Mouse (Mus musculus): ENCODE data around the gene Dpp6. TPM values are rescaled to one million over a fixed set of nuclear protein-coding genes. Genes with fewer than 3 reads are reported as not detected.

Gene Dpp6
- polyA plus RNA-seq, 1 experiment from 2014 or later, result 3.9 TPM

- H3K27ac ChIP-seq (replicated peaks), result no peak overlapping the region
- no peak for ATAC-seq (ENCODE audit: insufficient number of reproducible peaks, low FRiP score, low TSS enrichment, low read depth)
- H3K4me1 ChIP-seq, result no peaks in the 10 kb centered on the region
- no peaks in the 10 kb centered on the region for H3K9me3 ChIP-seq (replicated peaks)
- 65% methylated on average over 2 of the region's 2 CpGs for WGBS
- H3K4me2 ChIP-seq (replicated peaks), result no peak overlapping the region
- H3K36me3 ChIP-seq, result no peaks in the 10 kb centered on the region
- no peak overlapping the region for H3K4me3 ChIP-seq (replicated peaks)
- H3K27me3 ChIP-seq, result no peaks in the 10 kb centered on the region
- no peak overlapping the region for H3K9ac ChIP-seq
These were observed 902.3 kb downstream of the Dpp6 start for GRCm38 (mm10) chr5:27719311-27719710.

- no peaks in the 10 kb centered on the region for H3K36me3 ChIP-seq
- WGBS, result 30% methylated on average over 2 of the region's 2 CpGs
- H3K4me2 ChIP-seq (replicated peaks), result no peak overlapping the region
- H3K9ac ChIP-seq, result no peak overlapping the region
- H3K27ac ChIP-seq (replicated peaks), result no peak overlapping the region
- no peaks in the 10 kb centered on the region for H3K9me3 ChIP-seq (replicated peaks)
- H3K4me3 ChIP-seq (replicated peaks), result no peak overlapping the region
- H3K27me3 ChIP-seq, result no peaks in the 10 kb centered on the region
- no peaks in the 10 kb centered on the region for H3K4me1 ChIP-seq
- ATAC-seq (ENCODE audit: insufficient number of reproducible peaks, low FRiP score, low TSS enrichment, low read depth), result no peak
These were observed 907.5 kb downstream of the Dpp6 start for GRCm38 (mm10) chr5:27724460-27724859.

GRCm38 (mm10) chr5:27730666-27731065, 913.7 kb downstream of the Dpp6 start:
- Histone ChIP-seq H3K4me2 (replicated peaks) (no peak overlapping the region), H3K9ac (no peak overlapping the region), H3K4me3 (replicated peaks) (no peak overlapping the region), H3K9me3 (replicated peaks) (no peaks in the 10 kb centered on the region), H3K4me1 (no peaks in the 10 kb centered on the region), H3K27ac (replicated peaks) (no peak overlapping the region), H3K27me3 (no peaks in the 10 kb centered on the region), H3K36me3 (no peaks in the 10 kb centered on the region)
- ATAC-seq (ENCODE audit: insufficient number of reproducible peaks, low FRiP score, low TSS enrichment, low read depth), result no peak
- WGBS, result 63% methylated on average over 5 of the region's 5 CpGs

GRCm38 (mm10) chr5:27731392-27731791, 914.4 kb downstream of the Dpp6 start:
- no peak for ATAC-seq (ENCODE audit: insufficient number of reproducible peaks, low FRiP score, low TSS enrichment, low read depth)
- Histone ChIP-seq H3K27me3 (no peaks in the 10 kb centered on the region), H3K27ac (replicated peaks) (no peak overlapping the region), H3K36me3 (no peaks in the 10 kb centered on the region), H3K4me3 (replicated peaks) (no peak overlapping the region), H3K4me1 (no peaks in the 10 kb centered on the region), H3K9me3 (replicated peaks) (no peaks in the 10 kb centered on the region), H3K9ac (no peak overlapping the region), H3K4me2 (replicated peaks) (no peak overlapping the region)
- 57% methylated on average over 1 of the region's 1 CpGs for WGBS

- Histone ChIP-seq H3K9ac (no peak overlapping the region), H3K27me3 (no peaks in the 10 kb centered on the region), H3K27ac (replicated peaks) (no peak overlapping the region), H3K4me3 (replicated peaks) (no peak overlapping the region), H3K4me2 (replicated peaks) (no peak overlapping the region), H3K36me3 (no peaks in the 10 kb centered on the region), H3K4me1 (no peaks in the 10 kb centered on the region), H3K9me3 (replicated peaks) (no peaks in the 10 kb centered on the region)
- WGBS, result 63% methylated on average over 5 of the region's 5 CpGs
- ATAC-seq (ENCODE audit: insufficient number of reproducible peaks, low FRiP score, low TSS enrichment, low read depth), result no peak
These were observed 915.4 kb downstream of the Dpp6 start for GRCm38 (mm10) chr5:27732288-27732868.

GRCm38 (mm10) chr5:27737168-27737567, 920.2 kb downstream of the Dpp6 start:
- peak; percentile 47; the same call in 1 of the 2 replicates for ATAC-seq (ENCODE audit: insufficient number of reproducible peaks, low FRiP score, low TSS enrichment, low read depth)
- no peak overlapping the region for H3K4me2 ChIP-seq (replicated peaks)
- no peaks in the 10 kb centered on the region for H3K9me3 ChIP-seq (replicated peaks)
- H3K27ac ChIP-seq (replicated peaks), result no peak overlapping the region
- H3K27me3 ChIP-seq, result no peaks in the 10 kb centered on the region
- 7% methylated on average over 3 of the region's 3 CpGs for WGBS
- peaks cover 14% of the 10 kb centered on the region for H3K36me3 ChIP-seq
- no peak overlapping the region for H3K9ac ChIP-seq
- H3K4me1 ChIP-seq, result no peaks in the 10 kb centered on the region
- H3K4me3 ChIP-seq (replicated peaks), result no peak overlapping the region

- 84% methylated on average over 6 of the region's 6 CpGs for WGBS
- no peak overlapping the region for H3K4me3 ChIP-seq (replicated peaks)
- no peak overlapping the region for H3K9ac ChIP-seq
- no peak overlapping the region for H3K27ac ChIP-seq (replicated peaks)
- no peak for ATAC-seq (ENCODE audit: insufficient number of reproducible peaks, low FRiP score, low TSS enrichment, low read depth)
- H3K36me3 ChIP-seq, result peaks cover 33% of the 10 kb centered on the region
- no peaks in the 10 kb centered on the region for H3K4me1 ChIP-seq
- no peaks in the 10 kb centered on the region for H3K9me3 ChIP-seq (replicated peaks)
- no peak overlapping the region for H3K4me2 ChIP-seq (replicated peaks)
- no peaks in the 10 kb centered on the region for H3K27me3 ChIP-seq
These were observed 922.2 kb downstream of the Dpp6 start for GRCm38 (mm10) chr5:27739216-27739615.

GRCm38 (mm10) chr5:27744944-27745343, 927.9 kb downstream of the Dpp6 start:
- Histone ChIP-seq H3K27me3 (no peaks in the 10 kb centered on the region), H3K9me3 (replicated peaks) (no peaks in the 10 kb centered on the region), H3K4me1 (no peaks in the 10 kb centered on the region), H3K4me3 (replicated peaks) (no peak overlapping the region), H3K36me3 (peaks cover 69% of the 10 kb centered on the region), H3K9ac (no peak overlapping the region), H3K27ac (replicated peaks) (no peak overlapping the region), H3K4me2 (replicated peaks) (no peak overlapping the region)
- ATAC-seq (ENCODE audit: insufficient number of reproducible peaks, low FRiP score, low TSS enrichment, low read depth), result no peak
- 93% methylated on average over 1 of the region's 1 CpGs for WGBS

- H3K4me3 ChIP-seq (replicated peaks), result no peak overlapping the region
- H3K4me2 ChIP-seq (replicated peaks), result no peak overlapping the region
- H3K9ac ChIP-seq, result no peak overlapping the region
- no peak overlapping the region for H3K27ac ChIP-seq (replicated peaks)
- H3K9me3 ChIP-seq (replicated peaks), result no peaks in the 10 kb centered on the region
- H3K4me1 ChIP-seq, result no peaks in the 10 kb centered on the region
- H3K27me3 ChIP-seq, result no peaks in the 10 kb centered on the region
- ATAC-seq (ENCODE audit: insufficient number of reproducible peaks, low FRiP score, low TSS enrichment, low read depth), result no peak
- 85% methylated on average over 4 of the region's 4 CpGs for WGBS
- H3K36me3 ChIP-seq, result peaks cover 88% of the 10 kb centered on the region
These were observed 948.8 kb downstream of the Dpp6 start for GRCm38 (mm10) chr5:27765780-27766179.

GRCm38 (mm10) chr5:27767948-27768347, 950.9 kb downstream of the Dpp6 start:
- H3K27me3 ChIP-seq, result no peaks in the 10 kb centered on the region
- H3K27ac ChIP-seq (replicated peaks), result no peak overlapping the region
- H3K9ac ChIP-seq, result no peak overlapping the region
- H3K4me3 ChIP-seq (replicated peaks), result no peak overlapping the region
- H3K4me2 ChIP-seq (replicated peaks), result no peak overlapping the region
- H3K4me1 ChIP-seq, result no peaks in the 10 kb centered on the region
- WGBS, result 77% methylated on average over 5 of the region's 5 CpGs
- ATAC-seq (ENCODE audit: insufficient number of reproducible peaks, low FRiP score, low TSS enrichment, low read depth), result no peak
- H3K36me3 ChIP-seq, result peaks cover 90% of the 10 kb centered on the region
- no peaks in the 10 kb centered on the region for H3K9me3 ChIP-seq (replicated peaks)
